Mouse (Mus musculus): ENCODE measurements around the gene Ank3. TPM values are rescaled to one million over a fixed set of nuclear protein-coding genes. Genes with fewer than 3 reads are reported as not detected.

Gene Ank3
- polyA plus RNA-seq, 1 experiment from 2014 or later: 136 TPM

DNA sequence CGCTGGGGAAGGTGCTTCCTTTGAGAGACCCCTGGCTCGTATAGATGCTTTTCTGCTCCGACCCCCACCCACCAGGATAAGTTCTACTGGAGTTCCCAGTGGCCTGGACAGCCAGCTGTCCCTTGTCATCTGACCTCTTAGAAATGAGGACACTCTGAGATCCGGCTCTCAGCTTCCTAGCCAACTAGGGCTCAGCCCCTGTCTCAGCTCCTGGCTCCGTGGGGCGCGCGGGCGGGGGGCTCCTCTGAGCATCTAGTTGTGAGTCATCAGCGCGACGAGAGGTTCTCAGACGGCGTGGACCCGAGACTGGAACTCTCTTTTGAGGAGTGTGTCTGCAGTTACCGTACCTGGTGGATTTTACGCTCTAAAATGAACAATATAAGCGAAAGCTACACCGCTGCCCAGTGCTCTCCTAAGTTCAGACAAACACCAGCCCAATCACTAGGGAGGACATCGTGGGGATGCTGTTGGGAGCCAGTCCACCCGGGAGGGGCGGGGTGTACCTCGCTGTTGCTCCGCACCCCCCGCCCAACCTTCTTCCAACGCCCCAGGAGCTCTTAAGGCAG is 293 bp upstream of the Ank3 start:
- WGBS: 1% methylated on average over 26 of the region's 26 CpGs

DNA sequence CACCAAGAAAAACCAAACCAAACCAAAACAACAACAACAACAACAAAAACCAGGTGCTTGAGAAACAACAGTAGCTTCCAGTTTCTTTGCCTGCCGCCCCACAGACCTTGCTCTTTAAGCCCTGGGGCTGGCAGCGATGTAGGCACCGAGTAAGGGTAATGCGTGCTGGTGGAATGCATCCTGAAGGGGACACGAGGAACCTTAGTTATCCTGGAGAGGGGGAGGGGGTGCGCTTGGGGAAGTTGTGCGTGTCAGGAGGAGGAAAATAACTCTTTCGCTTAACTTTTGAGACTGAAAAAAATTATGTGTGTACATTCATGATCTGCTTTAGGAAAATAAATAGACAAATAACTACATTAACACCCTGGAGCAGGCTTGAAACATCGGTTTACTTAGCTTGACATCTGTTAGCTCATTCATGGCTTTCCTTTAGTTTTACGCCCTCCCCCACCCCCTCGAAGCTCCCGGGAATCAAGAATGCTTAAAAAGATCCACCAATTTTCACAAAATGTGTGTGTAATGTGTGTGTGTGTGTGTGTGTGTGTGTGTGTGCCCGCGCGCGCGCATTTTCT is 1.3 kb downstream of the Ank3 start:
- Histone ChIP-seq H3K9ac (no peak overlapping the region), H3K27me3 (ENCODE audit: control insufficient read depth, insufficient read depth, low read length) (peaks cover 49% of the 10 kb centered on the region), H3K4me2 (replicated peaks) (peak overlapping the region; percentile 92), H3K27ac (no peak overlapping the region), H3K4me1 (replicated peaks; ENCODE audit: control insufficient read depth, insufficient read depth, low read length) (peaks cover 27% of the 10 kb centered on the region), H3K9me3 (ENCODE audit: control insufficient read depth, low read length) (no peaks in the 10 kb centered on the region), H3K4me3 (replicated peaks; ENCODE audit: low read length) (peak overlapping the region; percentile 50), H3K36me3 (replicated peaks; ENCODE audit: control insufficient read depth, insufficient read depth) (no peaks in the 10 kb centered on the region)
- WGBS: 6% methylated on average over 17 of the region's 17 CpGs
- ATAC-seq (ENCODE audit: low FRiP score): no peak
- peak; percentile 27 for DNase-seq (ENCODE audit: low spot score)

More for the DNA sequence above, 293 bp upstream of the Ank3 start:
- peak overlapping the region; percentile 52 for H3K9ac ChIP-seq
- H3K4me3 ChIP-seq (replicated peaks; ENCODE audit: low read length): peak overlapping the region; percentile 50
- peaks cover 49% of the 10 kb centered on the region for H3K27me3 ChIP-seq (ENCODE audit: control insufficient read depth, insufficient read depth, low read length)
- peak overlapping the region; percentile 92 for H3K4me2 ChIP-seq (replicated peaks)
- ATAC-seq (ENCODE audit: low FRiP score): peak; percentile 24; the same call in 1 of the 2 replicates
- peaks cover 27% of the 10 kb centered on the region for H3K4me1 ChIP-seq (replicated peaks; ENCODE audit: control insufficient read depth, insufficient read depth, low read length)
- no peak for DNase-seq (ENCODE audit: low spot score)
- H3K27ac ChIP-seq: no peak overlapping the region
- H3K36me3 ChIP-seq (replicated peaks; ENCODE audit: control insufficient read depth, insufficient read depth): no peaks in the 10 kb centered on the region
- no peaks in the 10 kb centered on the region for H3K9me3 ChIP-seq (ENCODE audit: control insufficient read depth, low read length)

DNA sequence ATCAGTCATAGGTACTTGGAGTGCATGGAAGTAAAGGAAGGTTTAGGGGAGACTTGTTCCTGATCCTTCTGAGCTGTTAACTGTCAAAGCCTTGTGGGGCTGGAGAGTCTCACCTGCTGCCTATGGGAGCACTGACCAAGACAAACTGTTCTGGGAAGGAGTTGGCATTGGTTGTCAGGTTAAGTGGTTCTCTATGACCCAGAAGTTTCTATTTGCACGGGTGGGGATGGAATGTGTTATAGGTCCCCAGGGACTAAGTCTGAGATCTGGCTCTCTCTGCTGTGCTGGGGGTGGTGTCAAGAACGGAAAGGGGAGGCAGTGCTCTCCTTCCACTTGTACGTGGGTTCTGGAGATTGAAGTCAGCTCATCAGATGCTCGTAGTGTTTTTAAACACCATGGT is 6.9 kb downstream of the Ank3 start:
- H3K4me1 ChIP-seq (replicated peaks; ENCODE audit: control insufficient read depth, insufficient read depth, low read length): peaks cover 3% of the 10 kb centered on the region
- DNase-seq (ENCODE audit: low spot score): no peak
- H3K9me3 ChIP-seq (ENCODE audit: control insufficient read depth, low read length): no peaks in the 10 kb centered on the region
- ATAC-seq (ENCODE audit: low FRiP score): no peak
- 76% methylated on average over 4 of the region's 4 CpGs for WGBS
- no peak overlapping the region for H3K4me3 ChIP-seq (replicated peaks; ENCODE audit: low read length)
- no peak overlapping the region for H3K27ac ChIP-seq
- no peaks in the 10 kb centered on the region for H3K36me3 ChIP-seq (replicated peaks; ENCODE audit: control insufficient read depth, insufficient read depth)
- peaks cover 14% of the 10 kb centered on the region for H3K27me3 ChIP-seq (ENCODE audit: control insufficient read depth, insufficient read depth, low read length)
- no peak overlapping the region for H3K9ac ChIP-seq
- no peak overlapping the region for H3K4me2 ChIP-seq (replicated peaks)

DNA sequence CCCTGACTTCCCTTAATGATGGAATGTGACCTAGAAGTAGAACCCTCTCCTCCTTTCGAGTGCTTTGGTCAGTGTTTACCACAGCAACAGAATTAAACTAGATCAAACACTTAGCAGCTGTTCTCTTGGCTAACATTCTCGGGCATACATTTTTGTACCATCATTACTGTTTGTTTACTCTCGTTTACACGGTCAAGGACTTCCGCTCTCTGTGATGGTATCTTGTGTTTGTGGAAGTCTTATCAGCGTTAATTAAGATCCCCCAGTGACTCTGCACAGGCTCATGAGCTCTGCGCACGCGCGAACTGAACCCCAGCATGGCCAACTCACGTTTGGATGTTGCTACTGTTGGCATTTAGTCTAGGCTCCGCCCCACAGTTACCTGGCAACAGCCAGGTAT is 16.3 kb downstream of the Ank3 start:
- Histone ChIP-seq H3K27me3 (ENCODE audit: control insufficient read depth, insufficient read depth, low read length) (no peaks in the 10 kb centered on the region), H3K36me3 (replicated peaks; ENCODE audit: control insufficient read depth, insufficient read depth) (no peaks in the 10 kb centered on the region), H3K4me1 (replicated peaks; ENCODE audit: control insufficient read depth, insufficient read depth, low read length) (no peaks in the 10 kb centered on the region), H3K4me3 (replicated peaks; ENCODE audit: low read length) (no peak overlapping the region), H3K9me3 (ENCODE audit: control insufficient read depth, low read length) (no peaks in the 10 kb centered on the region), H3K4me2 (replicated peaks) (no peak overlapping the region), H3K9ac (no peak overlapping the region), H3K27ac (no peak overlapping the region)
- no peak for ATAC-seq (ENCODE audit: low FRiP score)
- DNase-seq (ENCODE audit: low spot score): no peak
- 73% methylated on average over 12 of the region's 12 CpGs for WGBS

DNA sequence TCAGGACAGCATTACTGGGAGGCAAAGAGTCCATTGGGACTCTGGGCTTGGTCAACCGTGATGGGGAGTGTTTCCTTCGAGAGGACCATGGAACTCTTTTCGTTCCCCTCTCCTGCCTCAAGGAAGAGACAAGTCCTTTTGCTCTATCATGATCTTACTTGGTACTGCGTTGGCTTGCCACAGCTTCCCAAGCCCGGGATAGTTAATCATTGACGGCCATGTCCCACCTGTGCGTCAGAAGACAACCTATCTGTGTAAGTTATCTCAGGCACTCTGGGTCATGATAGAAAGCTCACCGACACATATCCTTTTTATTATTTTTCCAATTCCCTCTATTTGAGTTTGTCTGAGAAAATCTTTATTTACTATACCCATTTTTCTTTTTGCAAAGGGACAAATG is 20.1 kb downstream of the Ank3 start:
- WGBS: 87% methylated on average over 8 of the region's 8 CpGs
- H3K27me3 ChIP-seq (ENCODE audit: control insufficient read depth, insufficient read depth, low read length): no peaks in the 10 kb centered on the region
- H3K4me3 ChIP-seq (replicated peaks; ENCODE audit: low read length): no peak overlapping the region
- DNase-seq (ENCODE audit: low spot score) (no peak), ATAC-seq (ENCODE audit: low FRiP score) (no peak)
- no peaks in the 10 kb centered on the region for H3K9me3 ChIP-seq (ENCODE audit: control insufficient read depth, low read length)
- H3K4me2 ChIP-seq (replicated peaks): no peak overlapping the region
- H3K4me1 ChIP-seq (replicated peaks; ENCODE audit: control insufficient read depth, insufficient read depth, low read length): no peaks in the 10 kb centered on the region
- H3K9ac ChIP-seq: no peak overlapping the region
- no peak overlapping the region for H3K27ac ChIP-seq
- H3K36me3 ChIP-seq (replicated peaks; ENCODE audit: control insufficient read depth, insufficient read depth): no peaks in the 10 kb centered on the region

DNA sequence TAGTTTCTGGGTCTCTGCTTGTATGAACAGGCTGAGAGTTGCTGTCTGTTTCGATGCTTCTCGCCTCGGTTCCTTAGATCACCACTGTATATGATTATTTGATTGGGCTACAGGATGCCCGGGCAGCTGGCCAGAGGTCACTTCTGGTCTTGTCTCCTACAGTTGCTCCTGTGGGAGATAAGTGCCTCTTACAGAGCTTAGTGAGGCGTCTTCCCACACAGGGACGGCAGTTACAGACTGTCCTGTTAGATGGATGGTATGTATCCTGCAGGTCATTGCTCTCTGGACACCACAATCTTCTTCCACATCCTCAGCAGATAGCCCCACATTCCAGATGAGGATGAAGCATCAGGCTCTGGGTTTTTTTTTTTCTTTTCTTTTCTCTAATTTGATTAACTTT is 21.7 kb downstream of the Ank3 start:
- H3K27ac ChIP-seq: no peak overlapping the region
- H3K4me3 ChIP-seq (replicated peaks; ENCODE audit: low read length): no peak overlapping the region
- WGBS: 82% methylated on average over 6 of the region's 6 CpGs
- no peaks in the 10 kb centered on the region for H3K9me3 ChIP-seq (ENCODE audit: control insufficient read depth, low read length)
- no peaks in the 10 kb centered on the region for H3K4me1 ChIP-seq (replicated peaks; ENCODE audit: control insufficient read depth, insufficient read depth, low read length)
- H3K4me2 ChIP-seq (replicated peaks): no peak overlapping the region
- no peak for ATAC-seq (ENCODE audit: low FRiP score)
- no peaks in the 10 kb centered on the region for H3K36me3 ChIP-seq (replicated peaks; ENCODE audit: control insufficient read depth, insufficient read depth)
- H3K27me3 ChIP-seq (ENCODE audit: control insufficient read depth, insufficient read depth, low read length): no peaks in the 10 kb centered on the region
- H3K9ac ChIP-seq: no peak overlapping the region
- DNase-seq (ENCODE audit: low spot score): no peak

DNA sequence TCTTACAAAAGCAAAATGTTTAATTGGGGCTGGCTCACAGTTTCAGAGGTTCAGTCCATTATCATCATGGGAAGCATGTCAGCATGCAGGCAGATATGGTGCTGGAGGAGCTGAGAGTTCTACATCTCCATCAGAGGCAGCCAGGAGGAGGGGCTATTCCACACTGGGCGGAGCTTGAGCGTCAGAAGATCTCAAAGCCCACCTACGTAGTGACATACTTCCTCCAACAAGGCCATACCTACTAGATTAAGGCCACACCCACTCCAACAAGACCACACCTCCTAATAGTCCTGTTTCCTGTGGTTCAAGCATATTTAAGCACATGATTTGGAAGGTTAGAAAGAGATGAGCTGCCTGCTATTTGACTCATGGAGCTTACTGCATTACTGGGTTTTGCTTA is 25.5 kb downstream of the Ank3 start:
- no peak overlapping the region for H3K4me3 ChIP-seq (replicated peaks; ENCODE audit: low read length)
- no peak for DNase-seq (ENCODE audit: low spot score)
- H3K4me1 ChIP-seq (replicated peaks; ENCODE audit: control insufficient read depth, insufficient read depth, low read length): no peaks in the 10 kb centered on the region
- H3K9me3 ChIP-seq (ENCODE audit: control insufficient read depth, low read length): no peaks in the 10 kb centered on the region
- no peak overlapping the region for H3K9ac ChIP-seq
- H3K27me3 ChIP-seq (ENCODE audit: control insufficient read depth, insufficient read depth, low read length): no peaks in the 10 kb centered on the region
- no peaks in the 10 kb centered on the region for H3K36me3 ChIP-seq (replicated peaks; ENCODE audit: control insufficient read depth, insufficient read depth)
- no peak overlapping the region for H3K4me2 ChIP-seq (replicated peaks)
- no peak for ATAC-seq (ENCODE audit: low FRiP score)
- 96% methylated on average over 3 of the region's 3 CpGs for WGBS
- H3K27ac ChIP-seq: no peak overlapping the region

DNA sequence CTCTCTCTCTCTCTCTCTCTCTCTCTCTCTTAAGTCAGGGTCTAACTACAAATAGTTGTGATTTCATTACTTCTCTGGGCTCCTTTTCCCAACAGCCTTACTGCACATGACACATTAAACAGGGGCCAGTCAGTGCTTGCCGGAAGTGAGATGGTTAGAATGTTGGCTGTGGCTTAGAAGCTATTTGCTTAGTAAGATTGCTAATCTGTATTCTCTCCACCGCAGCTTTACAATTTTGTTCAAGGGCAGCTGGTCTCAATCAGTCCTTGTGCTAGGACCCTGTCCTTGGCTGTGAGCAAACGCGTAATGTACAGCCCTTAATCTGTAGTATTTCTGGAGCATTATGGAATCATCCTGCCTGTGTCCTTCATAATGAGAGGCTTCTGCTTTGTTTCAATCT is 31.6 kb downstream of the Ank3 start:
- DNase-seq (ENCODE audit: low spot score): no peak
- no peak overlapping the region for H3K4me3 ChIP-seq (replicated peaks; ENCODE audit: low read length)
- H3K4me2 ChIP-seq (replicated peaks): no peak overlapping the region
- no peaks in the 10 kb centered on the region for H3K36me3 ChIP-seq (replicated peaks; ENCODE audit: control insufficient read depth, insufficient read depth)
- 92% methylated on average over 4 of the region's 4 CpGs for WGBS
- no peak for ATAC-seq (ENCODE audit: low FRiP score)
- H3K9ac ChIP-seq: no peak overlapping the region
- no peaks in the 10 kb centered on the region for H3K9me3 ChIP-seq (ENCODE audit: control insufficient read depth, low read length)
- no peak overlapping the region for H3K27ac ChIP-seq
- H3K27me3 ChIP-seq (ENCODE audit: control insufficient read depth, insufficient read depth, low read length): no peaks in the 10 kb centered on the region
- H3K4me1 ChIP-seq (replicated peaks; ENCODE audit: control insufficient read depth, insufficient read depth, low read length): no peaks in the 10 kb centered on the region

DNA sequence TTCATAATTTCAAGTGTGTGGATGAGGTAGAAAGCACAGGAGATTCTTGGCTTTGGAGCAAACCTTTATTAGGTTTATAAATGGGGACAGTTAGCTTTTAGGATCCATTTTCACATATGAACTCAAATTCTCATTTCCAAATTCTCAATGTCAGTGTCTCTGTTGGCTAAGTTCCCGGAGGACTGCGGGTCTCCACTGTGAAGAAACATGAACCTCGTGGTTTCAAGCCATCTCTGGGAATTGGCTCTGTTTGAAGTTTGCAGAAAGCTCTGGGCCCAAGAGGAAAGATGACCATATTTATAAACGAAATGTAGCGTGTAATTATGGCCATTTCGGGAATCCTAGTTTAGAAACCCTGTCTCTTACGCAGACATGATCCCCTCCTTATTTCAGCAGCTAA is 32.5 kb downstream of the Ank3 start:
- 88% methylated on average over 7 of the region's 7 CpGs for WGBS
- Histone ChIP-seq H3K4me1 (replicated peaks; ENCODE audit: control insufficient read depth, insufficient read depth, low read length) (no peaks in the 10 kb centered on the region), H3K4me3 (replicated peaks; ENCODE audit: low read length) (no peak overlapping the region), H3K27me3 (ENCODE audit: control insufficient read depth, insufficient read depth, low read length) (no peaks in the 10 kb centered on the region), H3K9me3 (ENCODE audit: control insufficient read depth, low read length) (no peaks in the 10 kb centered on the region), H3K4me2 (replicated peaks) (no peak overlapping the region), H3K9ac (no peak overlapping the region), H3K27ac (no peak overlapping the region), H3K36me3 (replicated peaks; ENCODE audit: control insufficient read depth, insufficient read depth) (no peaks in the 10 kb centered on the region)
- ATAC-seq (ENCODE audit: low FRiP score) (no peak), DNase-seq (ENCODE audit: low spot score) (no peak)

DNA sequence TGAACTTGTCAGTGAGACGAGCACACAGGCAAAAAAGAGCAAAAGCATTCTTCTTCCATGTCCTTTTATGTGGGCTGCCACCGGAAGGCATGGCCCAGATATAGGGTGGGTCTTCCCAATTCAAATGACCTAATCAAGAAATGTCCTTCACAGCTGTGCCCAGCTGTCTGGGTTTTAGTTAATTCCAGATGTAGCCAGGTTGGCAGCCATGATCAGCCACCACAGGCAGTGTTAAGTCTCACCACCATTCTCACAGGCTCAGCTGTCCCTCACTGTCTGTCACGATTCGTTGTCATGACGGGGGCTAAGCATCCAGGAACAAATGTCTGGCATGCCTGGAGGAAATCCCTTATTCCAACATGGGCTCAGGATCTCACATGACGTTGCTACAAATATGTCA is 36.6 kb downstream of the Ank3 start:
- no peak for DNase-seq (ENCODE audit: low spot score)
- H3K4me1 ChIP-seq (replicated peaks; ENCODE audit: control insufficient read depth, insufficient read depth, low read length): no peaks in the 10 kb centered on the region
- H3K4me2 ChIP-seq (replicated peaks): no peak overlapping the region
- no peak overlapping the region for H3K27ac ChIP-seq
- H3K9ac ChIP-seq: no peak overlapping the region
- no peaks in the 10 kb centered on the region for H3K36me3 ChIP-seq (replicated peaks; ENCODE audit: control insufficient read depth, insufficient read depth)
- no peak for ATAC-seq (ENCODE audit: low FRiP score)
- H3K9me3 ChIP-seq (ENCODE audit: control insufficient read depth, low read length): no peaks in the 10 kb centered on the region
- H3K4me3 ChIP-seq (replicated peaks; ENCODE audit: low read length): no peak overlapping the region
- no peaks in the 10 kb centered on the region for H3K27me3 ChIP-seq (ENCODE audit: control insufficient read depth, insufficient read depth, low read length)
- 79% methylated on average over 6 of the region's 6 CpGs for WGBS
